Mouse (Mus musculus): ENCODE results near the gene Mpzl2. TPM values are rescaled to one million over a fixed set of nuclear protein-coding genes. Genes with fewer than 3 reads are reported as not detected.

Mpzl2 gene
- polyA plus RNA-seq, 1 experiment from 2014 or later, result 0.59 TPM

GRCm38 (mm10) chr9:45095149-45095937 is 55.7 kb downstream of the Mpzl2 start:
- no peak overlapping the region for H3K4me2 ChIP-seq
- H3K27me3 ChIP-seq, result no peaks in the 10 kb centered on the region; the same call in 1 of the 2 replicates
- no peaks in the 10 kb centered on the region for H3K4me1 ChIP-seq (replicated peaks)
- H3K27ac ChIP-seq (replicated peaks), result no peak overlapping the region
- no peak overlapping the region for H3K9ac ChIP-seq
- H3K4me3 ChIP-seq, result no peak overlapping the region
- no peak for ATAC-seq (ENCODE audit: low read depth)
- H3K36me3 ChIP-seq, result no peaks in the 10 kb centered on the region
- H3K9me3 ChIP-seq, result no peaks in the 10 kb centered on the region
- WGBS, result 81% methylated on average over 6 of the region's 6 CpGs

- H3K4me1 ChIP-seq (replicated peaks), result no peaks in the 10 kb centered on the region
- H3K9ac ChIP-seq, result no peak overlapping the region
- no peak overlapping the region for H3K27ac ChIP-seq (replicated peaks)
- H3K4me2 ChIP-seq, result no peak overlapping the region
- ATAC-seq (ENCODE audit: low read depth), result no peak
- 83% methylated on average over 5 of the region's 5 CpGs for WGBS
- H3K9me3 ChIP-seq, result no peaks in the 10 kb centered on the region
- H3K4me3 ChIP-seq, result no peak overlapping the region
- no peaks in the 10 kb centered on the region; the same call in 1 of the 2 replicates for H3K27me3 ChIP-seq
- no peaks in the 10 kb centered on the region for H3K36me3 ChIP-seq
Observed at GRCm38 (mm10) chr9:45097877-45098276, 58.3 kb downstream of the Mpzl2 start.

- Histone ChIP-seq H3K4me3 (no peak overlapping the region), H3K27ac (replicated peaks) (no peak overlapping the region), H3K36me3 (no peaks in the 10 kb centered on the region), H3K4me1 (replicated peaks) (no peaks in the 10 kb centered on the region), H3K9me3 (no peaks in the 10 kb centered on the region), H3K27me3 (no peaks in the 10 kb centered on the region), H3K9ac (no peak overlapping the region), H3K4me2 (no peak overlapping the region)
- no peak for ATAC-seq (ENCODE audit: low read depth)
- WGBS, result 61% methylated on average over 3 of the region's 3 CpGs
Observed at GRCm38 (mm10) chr9:45098426-45098825, 58.8 kb downstream of the Mpzl2 start.

DNA sequence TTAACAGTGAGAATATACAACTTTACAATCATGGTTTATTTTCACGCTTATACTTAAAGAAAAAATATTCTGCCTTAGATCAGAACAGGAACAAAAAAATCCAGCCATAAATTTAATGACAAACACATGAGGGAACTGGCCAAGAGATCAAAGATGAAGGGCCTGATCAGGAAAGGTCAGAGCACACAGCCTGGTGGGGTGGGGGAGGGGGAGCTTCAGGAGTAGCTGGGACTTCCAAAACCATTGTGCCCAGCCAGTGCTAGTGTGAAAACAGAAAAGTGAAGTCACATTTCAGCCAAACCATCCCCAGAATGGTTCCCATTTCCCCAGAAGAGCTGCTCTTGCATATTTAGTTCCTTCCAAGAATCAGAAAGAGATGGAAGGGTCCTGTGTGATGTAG is 62.9 kb downstream of the Mpzl2 start:
- no peak overlapping the region for H3K4me3 ChIP-seq
- H3K9me3 ChIP-seq, result no peaks in the 10 kb centered on the region
- H3K4me1 ChIP-seq (replicated peaks), result no peaks in the 10 kb centered on the region
- H3K9ac ChIP-seq, result no peak overlapping the region
- H3K36me3 ChIP-seq, result no peaks in the 10 kb centered on the region
- ATAC-seq (ENCODE audit: low read depth), result no peak
- no peak overlapping the region for H3K4me2 ChIP-seq
- no peaks in the 10 kb centered on the region for H3K27me3 ChIP-seq
- whole genome bisulfite sequencing, result 84% methylated on average over 1 of the region's 1 CpGs
- no peak overlapping the region for H3K27ac ChIP-seq (replicated peaks)

- Histone ChIP-seq H3K27me3 (no peaks in the 10 kb centered on the region), H3K4me3 (no peak overlapping the region), H3K27ac (replicated peaks) (no peak overlapping the region), H3K4me1 (replicated peaks) (no peaks in the 10 kb centered on the region), H3K4me2 (no peak overlapping the region), H3K9me3 (no peaks in the 10 kb centered on the region), H3K36me3 (no peaks in the 10 kb centered on the region), H3K9ac (no peak overlapping the region)
- 77% methylated on average over 11 of the region's 11 CpGs for WGBS
- no peak for ATAC-seq (ENCODE audit: low read depth)
Observed at GRCm38 (mm10) chr9:45103211-45103979, 63.8 kb downstream of the Mpzl2 start.

Other genes starting within 250 kb of the Mpzl2 start
- 13.8 and 14.1 TPM in 2 replicates for gene Tmem25, start 240.5 kb upstream of the Mpzl2 start, polyA plus RNA-seq (2015; fragmentation: Nextera tagmentation; extraction: Ambion mirVana)
- not detected in 2 replicates for gene Ttc36, start 236.7 kb upstream of the Mpzl2 start, polyA plus RNA-seq (2015; fragmentation: Nextera tagmentation; extraction: Ambion mirVana)
- gene Kmt2a, start 158.5 kb upstream of the Mpzl2 start, polyA plus RNA-seq (2015; fragmentation: Nextera tagmentation; extraction: Ambion mirVana), result 20.9 and 25.0 TPM in 2 replicates
- 725 and 838 TPM in 2 replicates for gene Atp5l, start 119.1 kb upstream of the Mpzl2 start, polyA plus RNA-seq (2015; fragmentation: Nextera tagmentation; extraction: Ambion mirVana)
- 38.1 and 39.8 TPM in 2 replicates for gene Ube4a, start 74.2 kb upstream of the Mpzl2 start, polyA plus RNA-seq (2015; fragmentation: Nextera tagmentation; extraction: Ambion mirVana)
- gene Cd3g, start 59.4 kb upstream of the Mpzl2 start, polyA plus RNA-seq (2015; fragmentation: Nextera tagmentation; extraction: Ambion mirVana), result not detected in 2 replicates
- not detected in 2 replicates for gene Cd3d, start 58.0 kb upstream of the Mpzl2 start, polyA plus RNA-seq (2015; fragmentation: Nextera tagmentation; extraction: Ambion mirVana)
- 0.32 TPM in 1 of 2 replicates, not detected in the other for gene Cd3e, start 30.2 kb upstream of the Mpzl2 start, polyA plus RNA-seq (2015; fragmentation: Nextera tagmentation; extraction: Ambion mirVana)
- 0.92 and 1.2 TPM in 2 replicates for gene Mpzl3, start 15.4 kb downstream of the Mpzl2 start, polyA plus RNA-seq (2015; fragmentation: Nextera tagmentation; extraction: Ambion mirVana)
- 0.20 and 0.23 TPM in 2 replicates for gene Jaml, start 39.4 kb downstream of the Mpzl2 start, polyA plus RNA-seq (2015; fragmentation: Nextera tagmentation; extraction: Ambion mirVana)
- gene Scn2b, start 78.0 kb downstream of the Mpzl2 start, polyA plus RNA-seq (2015; fragmentation: Nextera tagmentation; extraction: Ambion mirVana), result 9.2 and 9.7 TPM in 2 replicates
- gene Scn4b, start 98.6 kb downstream of the Mpzl2 start, polyA plus RNA-seq (2015; fragmentation: Nextera tagmentation; extraction: Ambion mirVana), result 0.11 and 0.25 TPM in 2 replicates
- not detected in 2 replicates for gene BC049352, start 142.2 kb downstream of the Mpzl2 start, polyA plus RNA-seq (2015; fragmentation: Nextera tagmentation; extraction: Ambion mirVana)
- gene Tmprss4, start 164.3 kb downstream of the Mpzl2 start, polyA plus RNA-seq (2015; fragmentation: Nextera tagmentation; extraction: Ambion mirVana), result not detected in 2 replicates
- gene Il10ra, start 229.3 kb downstream of the Mpzl2 start, polyA plus RNA-seq (2015; fragmentation: Nextera tagmentation; extraction: Ambion mirVana), result 0.90 and 1.1 TPM in 2 replicates

Data from neural tube, embryonic 13.5 days (tissue).